Mouse (Mus musculus): ENCODE data around the gene Baz1b.
"Not testable (repeated sequence)": the region's sequence is repeated elsewhere in the genome, so short reads cannot be mapped to it uniquely, and the experiment has no call there.

DNA sequence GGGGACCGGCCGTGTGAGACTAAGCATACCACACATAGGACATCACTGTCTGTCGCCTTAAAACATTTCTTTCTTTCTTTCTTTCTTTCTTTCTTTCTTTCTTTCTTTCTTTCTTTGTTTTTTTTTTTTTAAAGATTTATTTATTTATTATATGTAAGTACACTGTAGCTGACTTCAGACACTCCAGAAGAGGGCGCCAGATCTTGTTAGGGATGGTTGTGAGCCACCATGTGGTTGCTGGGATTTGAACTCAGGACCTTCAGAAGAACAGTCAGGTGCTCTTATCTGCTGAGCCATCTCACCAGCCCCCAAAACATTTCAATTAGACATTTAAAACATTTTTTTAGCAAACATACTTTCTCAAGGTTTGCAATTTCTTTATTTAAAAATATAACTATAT lies 38.8 kb downstream of the Baz1b start:
- 0 out of 2 replicates have a peak, but pooled peaks have one; percentile 12 for TF ChIP-seq CTCF (IDR thresholded peaks at IDR 0.05; ENCODE audit: low read depth)
- not testable (repeated sequence) for TF ChIP-seq EP300 (IDR thresholded peaks at IDR 0.05; ENCODE audit: low read depth)
